Comparison of ENCODE assay signal across 9 mouse cellular contexts in the genomic region with DNA sequence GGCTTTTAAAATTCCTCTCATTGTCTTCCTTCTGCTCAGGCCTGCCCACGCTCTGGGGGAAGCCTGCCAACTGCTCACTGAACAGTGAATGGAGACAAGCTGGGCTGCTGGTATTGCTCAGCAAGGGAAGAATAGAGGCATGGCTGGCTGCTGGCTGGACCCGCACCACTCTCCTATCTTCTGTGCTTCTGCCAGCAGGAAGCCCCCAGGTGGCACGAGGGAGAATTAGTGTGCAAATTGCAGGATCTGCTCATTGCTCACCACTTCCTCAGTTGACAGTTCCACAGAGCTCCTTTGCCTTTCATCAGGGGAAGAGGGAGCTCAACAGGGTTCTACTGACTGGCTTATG.
A peak's percentile ranks its signal among the peaks of the same experiment; 100 is the strongest.
DNase-seq lines count a peak whose midpoint lies in the region; ATAC-seq and TF ChIP-seq lines count a peak whose summit lies in the region.
"Had no signal": no experiment of that assay in that cellular context is flagged by ENCODE, and none has a peak within 500 bp of the region (broad histone marks: within the 10 kb centered on the region; RNA-seq: fewer than 3 reads in every experiment).

No protein-coding gene starts in this region.

- H3K9me3 ChIP-seq in liver, postnatal 0 days (ENCODE audit: low read length), result no peaks in the 10 kb centered on the region
- no peaks in the 10 kb centered on the region for H3K9me3 ChIP-seq in liver, embryonic 11.5 days (ENCODE audit: control insufficient read depth, low read length)
- no peaks in the 10 kb centered on the region for H3K9me3 ChIP-seq in kidney, postnatal 0 days (replicated peaks; ENCODE audit: low read length)
- no peaks in the 10 kb centered on the region for H3K9me3 ChIP-seq in lung, embryonic 14.5 days (ENCODE audit: low read depth, low read length)

- H3K36me3 ChIP-seq in liver, postnatal 0 days (replicated peaks; ENCODE audit: insufficient read depth, low read length), result no peaks in the 10 kb centered on the region
- H3K36me3 ChIP-seq in liver, embryonic 11.5 days (ENCODE audit: control insufficient read depth, insufficient read depth, low read length), result no peaks in the 10 kb centered on the region
- no peaks in the 10 kb centered on the region for H3K36me3 ChIP-seq in kidney, postnatal 0 days (ENCODE audit: insufficient read depth, low read length)
- H3K36me3 ChIP-seq in lung, embryonic 14.5 days (ENCODE audit: insufficient read depth), result no peaks in the 10 kb centered on the region

- WGBS in liver, postnatal 0 days (ENCODE audit: insufficient replicate concordance), result 6% methylated on average over 3 of the region's 3 CpGs
- WGBS in liver, embryonic 11.5 days, result 25% methylated on average over 3 of the region's 3 CpGs
- 8% methylated on average over 3 of the region's 3 CpGs for WGBS in kidney, postnatal 0 days
- 11% methylated on average over 3 of the region's 3 CpGs for WGBS in lung, embryonic 14.5 days

- no peak overlapping the region for H3K9ac ChIP-seq in liver, postnatal 0 days (replicated peaks)
- no peak overlapping the region for H3K9ac ChIP-seq in liver, embryonic 11.5 days (ENCODE audit: low read depth, low read length)
- H3K9ac ChIP-seq in kidney, postnatal 0 days (ENCODE audit: low read depth, low read length), result no peak overlapping the region
- H3K9ac ChIP-seq in lung, embryonic 14.5 days, result no peak overlapping the region
- H3K9ac ChIP-seq: liver, embryonic 14.5 days had no signal

- no peak for TF ChIP-seq EP300 in liver, postnatal 0 days (IDR thresholded peaks at IDR 0.05; ENCODE audit: low read depth)

- peak overlapping the region; percentile 43 for H3K4me2 ChIP-seq in liver, postnatal 0 days (ENCODE audit: low read depth, low read length)
- H3K4me2 ChIP-seq in liver, embryonic 11.5 days, result no peak overlapping the region
- peak overlapping the region; percentile 41 for H3K4me2 ChIP-seq in kidney, postnatal 0 days (ENCODE audit: low read length)
- H3K4me2 ChIP-seq in lung, embryonic 14.5 days, result peak overlapping the region; percentile 23; the same call in 1 of the 2 replicates

- H3K4me1 ChIP-seq in liver, postnatal 0 days (ENCODE audit: insufficient read depth), result peaks cover 3% of the 10 kb centered on the region; the same call in 1 of the 2 replicates
- peaks cover 5% of the 10 kb centered on the region; the same call in 1 of the 2 replicates for H3K4me1 ChIP-seq in liver, embryonic 11.5 days (replicated peaks; ENCODE audit: control insufficient read depth, insufficient read depth, low read length)
- peaks cover 25% of the 10 kb centered on the region for H3K4me1 ChIP-seq in kidney, postnatal 0 days (replicated peaks; ENCODE audit: insufficient read depth, low read length)
- H3K4me1 ChIP-seq in lung, embryonic 14.5 days (ENCODE audit: insufficient read depth), result peaks cover 13% of the 10 kb centered on the region; the same call in 1 of the 2 replicates

- no peaks in the 10 kb centered on the region for H3K27me3 ChIP-seq in liver, postnatal 0 days (ENCODE audit: insufficient read depth, low read length)
- H3K27me3 ChIP-seq in liver, embryonic 11.5 days (replicated peaks; ENCODE audit: control insufficient read depth, insufficient read depth, low read length), result no peaks in the 10 kb centered on the region
- H3K27me3 ChIP-seq in kidney, postnatal 0 days (ENCODE audit: insufficient read depth, low read length), result no peaks in the 10 kb centered on the region
- H3K27me3 ChIP-seq in lung, embryonic 14.5 days (ENCODE audit: insufficient read depth, low read length), result no peaks in the 10 kb centered on the region

- no peak overlapping the region for H3K4me3 ChIP-seq in liver, postnatal 0 days (ENCODE audit: low read depth, low read length)
- no peak overlapping the region for H3K4me3 ChIP-seq in liver, embryonic 11.5 days (ENCODE audit: low read depth, low read length)
- no peak overlapping the region for H3K4me3 ChIP-seq in kidney, postnatal 0 days (replicated peaks; ENCODE audit: low read depth, low read length)
- H3K4me3 ChIP-seq in lung, embryonic 14.5 days (ENCODE audit: low read depth, low read length), result no peak overlapping the region

- TF ChIP-seq CTCF in liver, postnatal 0 days (IDR thresholded peaks at IDR 0.05; ENCODE audit: low read depth), result no peak
- TF ChIP-seq CTCF in kidney, postnatal 0 days (IDR thresholded peaks at IDR 0.05; ENCODE audit: low read depth), result no peak; the same call in 1 of the 2 replicates
- 0 out of 2 replicates have a peak, but pooled peaks have one; percentile 8 for TF ChIP-seq CTCF in lung, embryonic 14.5 days (IDR thresholded peaks at IDR 0.05; ENCODE audit: low read depth)

- no peak overlapping the region for H3K27ac ChIP-seq in liver, postnatal 0 days (ENCODE audit: low read depth)
- H3K27ac ChIP-seq in liver, embryonic 11.5 days (ENCODE audit: low read depth, low read length), result no peak overlapping the region
- H3K27ac ChIP-seq in kidney, postnatal 0 days, result no peak overlapping the region
- H3K27ac ChIP-seq in lung, embryonic 14.5 days (ENCODE audit: low read depth), result no peak overlapping the region
- H3K27ac ChIP-seq: liver, embryonic 14.5 days had no signal

- peak; percentile 14 for DNase-seq in liver, postnatal 0 days
- DNase-seq in liver, embryonic 11.5 days (ENCODE audit: low spot score), result no peak
- peak; percentile 31 for DNase-seq in cerebellum, adult 9-11 months
- peak; percentile 84 to 91 for DNase-seq in frontal cortex, postnatal 36 days (ENCODE audit: low spot score in 2 of 2)
- DNase-seq in kidney, postnatal 0 days (ENCODE audit: low spot score), result peak; percentile 63
- DNase-seq in lung, embryonic 14.5 days, result peak; percentile 66
- DNase-seq in ovary, postnatal 14 days (ENCODE audit: low spot score), result peak; percentile 37

- no peak for ATAC-seq in liver, postnatal 0 days
- ATAC-seq in liver, embryonic 11.5 days (replicated peaks; ENCODE audit: low FRiP score), result no peak
- 0 out of 2 replicates have a peak, but pooled peaks have one; percentile 29 for ATAC-seq in kidney, postnatal 0 days (replicated peaks; ENCODE audit: low FRiP score, low read depth)
- ATAC-seq in lung, embryonic 14.5 days (ENCODE audit: insufficient read depth), result peak; percentile 63
- no peak for ATAC-seq in erythroid progenitor cell, adult 5-6 weeks (replicated peaks; ENCODE audit: low FRiP score, poor library complexity, severe bottlenecking)

Comparison
In these comparisons a context has a peak if more than half of its experiments do, and no peak if none do; other contexts are left out.
1. ATAC-seq: peak in kidney, postnatal 0 days (single experiment) and lung, embryonic 14.5 days (single experiment); none in liver, postnatal 0 days (single experiment), liver, embryonic 11.5 days (single experiment) and erythroid progenitor cell, adult 5-6 weeks (single experiment).